Mouse (Mus musculus): Measurements from ENCODE around the gene Rab3il1.

GRCm38 (mm10) chr19:10033211-10033973 is 31.9 kb downstream of the Rab3il1 start:
- TF ChIP-seq CTCF (conservative IDR thresholded peaks at IDR 0.05; ENCODE audit: insufficient read depth, insufficient read length, low read depth, low read length) = peak; percentile 85
- no peak for TF ChIP-seq POLR2A (IDR thresholded peaks at IDR 0.05; ENCODE audit: low read depth, low read length)
